In the genomic region with DNA sequence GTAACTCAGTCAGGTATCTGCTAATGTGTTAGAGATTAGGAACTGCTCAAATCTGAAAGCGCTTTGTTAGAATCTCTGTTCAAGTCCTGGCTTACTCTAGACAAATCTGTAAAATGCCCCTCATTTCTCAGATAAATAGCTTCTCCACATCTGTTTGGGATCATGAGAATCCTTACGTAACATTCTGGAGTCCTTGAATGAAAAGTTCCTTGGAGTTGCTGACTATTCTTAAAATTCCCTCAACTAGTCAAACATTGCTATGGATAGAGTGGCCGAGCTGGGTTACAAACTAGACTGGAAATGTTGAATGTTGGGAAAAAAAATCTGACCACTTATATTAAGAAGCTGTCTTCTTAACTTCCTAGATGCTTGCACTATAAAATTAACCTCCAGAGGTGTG, we compare ENCODE assay signal across 21 mouse cellular contexts.
DNase-seq lines count a peak whose midpoint lies in the region; ATAC-seq and TF ChIP-seq lines count a peak whose summit lies in the region.
"Had no signal": no experiment of that assay in that cellular context is flagged by ENCODE, and none has a peak within 500 bp of the region (broad histone marks: within the 10 kb centered on the region; RNA-seq: fewer than 3 reads in every experiment).

No protein-coding gene starts in this region.

- WGBS in forebrain, embryonic 10.5 days = 93% methylated on average over 3 of the region's 3 CpGs
- 95% methylated on average over 3 of the region's 3 CpGs for WGBS in forebrain, embryonic 13.5 days
- WGBS in lung, embryonic 15.5 days = 70% methylated on average over 3 of the region's 3 CpGs
- WGBS in stomach, postnatal 0 days = 63% methylated on average over 3 of the region's 3 CpGs
- WGBS in limb, embryonic 10.5 days = 85% methylated on average over 3 of the region's 3 CpGs

- no peaks in the 10 kb centered on the region for H3K36me3 ChIP-seq in forebrain, embryonic 10.5 days (replicated peaks)
- H3K36me3 ChIP-seq in forebrain, embryonic 13.5 days (ENCODE audit: poor library complexity, severe bottlenecking) = no peaks in the 10 kb centered on the region
- H3K36me3 ChIP-seq in lung, embryonic 15.5 days = no peaks in the 10 kb centered on the region
- H3K36me3 ChIP-seq in stomach, postnatal 0 days (ENCODE audit: control insufficient read depth, insufficient read depth, low read length) = no peaks in the 10 kb centered on the region
- H3K36me3 ChIP-seq in limb, embryonic 10.5 days = no peaks in the 10 kb centered on the region
- H3K36me3 ChIP-seq: embryonic facial prominence, embryonic 13.5 days; heart, embryonic 15.5 days; hindbrain, embryonic 15.5 days had no signal

- H3K4me3 ChIP-seq in forebrain, embryonic 10.5 days = no peak overlapping the region
- H3K4me3 ChIP-seq in forebrain, embryonic 13.5 days = no peak overlapping the region
- H3K4me3 ChIP-seq in lung, embryonic 15.5 days = no peak overlapping the region
- no peak overlapping the region for H3K4me3 ChIP-seq in stomach, postnatal 0 days (ENCODE audit: low read depth, low read length)
- H3K4me3 ChIP-seq in limb, embryonic 10.5 days = no peak overlapping the region
- H3K4me3 ChIP-seq: embryonic facial prominence, embryonic 13.5 days; heart, adult 2 months; heart, embryonic 15.5 days; hindbrain, embryonic 15.5 days had no signal

- H3K4me1 ChIP-seq in forebrain, embryonic 10.5 days = peaks cover 79% of the 10 kb centered on the region
- peaks cover 47% of the 10 kb centered on the region for H3K4me1 ChIP-seq in forebrain, embryonic 13.5 days
- peaks cover 68% of the 10 kb centered on the region for H3K4me1 ChIP-seq in lung, embryonic 15.5 days
- H3K4me1 ChIP-seq in stomach, postnatal 0 days (replicated peaks; ENCODE audit: control insufficient read depth, insufficient read depth) = peaks cover 14% of the 10 kb centered on the region
- H3K4me1 ChIP-seq in limb, embryonic 10.5 days = peaks cover 78% of the 10 kb centered on the region

- H3K9me3 ChIP-seq in forebrain, embryonic 10.5 days = no peaks in the 10 kb centered on the region
- no peaks in the 10 kb centered on the region for H3K9me3 ChIP-seq in forebrain, embryonic 13.5 days (replicated peaks)
- H3K9me3 ChIP-seq in lung, embryonic 15.5 days = no peaks in the 10 kb centered on the region
- no peaks in the 10 kb centered on the region for H3K9me3 ChIP-seq in stomach, postnatal 0 days (ENCODE audit: control insufficient read depth, low read length)
- no peaks in the 10 kb centered on the region for H3K9me3 ChIP-seq in limb, embryonic 10.5 days (replicated peaks)
- H3K9me3 ChIP-seq: embryonic facial prominence, embryonic 13.5 days; heart, embryonic 15.5 days; hindbrain, embryonic 15.5 days had no signal

- no peak for ATAC-seq in forebrain, embryonic 13.5 days
- no peak for ATAC-seq in lung, embryonic 15.5 days (ENCODE audit: borderline replicate concordance, extremely low read depth, low FRiP score, low TSS enrichment)
- ATAC-seq in stomach, postnatal 0 days (ENCODE audit: low FRiP score, low TSS enrichment) = no peak
- ATAC-seq: forebrain, embryonic 14.5 days; Patski had no signal

- peak overlapping the region; percentile 88; the same call in 1 of the 2 replicates for H3K27ac ChIP-seq in forebrain, embryonic 10.5 days
- no peak overlapping the region for H3K27ac ChIP-seq in forebrain, embryonic 13.5 days
- peak overlapping the region; percentile 1; the same call in 1 of the 2 replicates for H3K27ac ChIP-seq in lung, embryonic 15.5 days
- peak overlapping the region; percentile 24; the same call in 1 of the 2 replicates for H3K27ac ChIP-seq in stomach, postnatal 0 days (replicated peaks)
- no peak overlapping the region for H3K27ac ChIP-seq in limb, embryonic 10.5 days
- H3K27ac ChIP-seq: embryonic facial prominence, embryonic 13.5 days; hindbrain, embryonic 15.5 days had no signal

- no peak for TF ChIP-seq EP300 in stomach, postnatal 0 days (optimal IDR thresholded peaks at IDR 0.05)

- TF ChIP-seq CTCF in stomach, postnatal 0 days (IDR thresholded peaks at IDR 0.05; ENCODE audit: low read depth) = no peak

- peaks cover 19% of the 10 kb centered on the region for H3K27me3 ChIP-seq in forebrain, embryonic 10.5 days (ENCODE audit: poor library complexity, severe bottlenecking)
- H3K27me3 ChIP-seq in forebrain, embryonic 13.5 days = no peaks in the 10 kb centered on the region
- H3K27me3 ChIP-seq in lung, embryonic 15.5 days = no peaks in the 10 kb centered on the region
- no peaks in the 10 kb centered on the region for H3K27me3 ChIP-seq in stomach, postnatal 0 days (ENCODE audit: control insufficient read depth, insufficient read depth, low read length)
- no peaks in the 10 kb centered on the region for H3K27me3 ChIP-seq in limb, embryonic 10.5 days (ENCODE audit: low read depth, poor library complexity, severe bottlenecking)
- H3K27me3 ChIP-seq: embryonic facial prominence, embryonic 13.5 days; heart, embryonic 15.5 days; hindbrain, embryonic 15.5 days; Patski had no signal

- DNase-seq in forebrain, embryonic 10.5 days (ENCODE audit: extremely low spot score, low spot score) = no peak
- DNase-seq in lung, postnatal 36 days = no peak
- peak; percentile 25 for DNase-seq in 3T3-L1 (ENCODE audit: low read depth, low spot score)
- DNase-seq in stomach, postnatal 0 days (ENCODE audit: low spot score) = no peak
- no peak for DNase-seq in limb, embryonic 10.5 days (ENCODE audit: low spot score)
- DNase-seq: adrenal gland, adult 2 months; adrenal gland, postnatal 25 days; cerebellum, adult 18-20 months; cerebellum, adult 9-11 months; cerebellum, postnatal 36 days; gastrocnemius, postnatal 14 days; heart, adult 2 months; heart, postnatal 14 days had no signal

- H3K4me2 ChIP-seq in forebrain, embryonic 13.5 days = no peak overlapping the region
- no peak overlapping the region for H3K4me2 ChIP-seq in lung, embryonic 15.5 days
- H3K4me2 ChIP-seq in stomach, postnatal 0 days (replicated peaks; ENCODE audit: low read depth) = no peak overlapping the region
- H3K4me2 ChIP-seq: embryonic facial prominence, embryonic 13.5 days; heart, embryonic 11.5 days; heart, embryonic 15.5 days; hindbrain, embryonic 15.5 days had no signal

- H3K9ac ChIP-seq in forebrain, embryonic 13.5 days = no peak overlapping the region
- no peak overlapping the region for H3K9ac ChIP-seq in lung, embryonic 15.5 days
- H3K9ac ChIP-seq in stomach, postnatal 0 days (ENCODE audit: low read length) = no peak overlapping the region
- H3K9ac ChIP-seq: embryonic facial prominence, embryonic 13.5 days; heart, embryonic 15.5 days; hindbrain, embryonic 15.5 days had no signal

Comparison
In these comparisons a context has a peak if more than half of its experiments do, and no peak if none do; other contexts are left out.
1. H3K27ac ChIP-seq: peak in forebrain, embryonic 10.5 days (single experiment), lung, embryonic 15.5 days (single experiment) and stomach, postnatal 0 days (single experiment); none in forebrain, embryonic 13.5 days (single experiment) and limb, embryonic 10.5 days (single experiment).